Mouse (Mus musculus): ENCODE data around the gene Arfgef2.
A peak's percentile ranks its signal among the peaks of the same experiment; 100 is the strongest.

Gene Arfgef2

DNA sequence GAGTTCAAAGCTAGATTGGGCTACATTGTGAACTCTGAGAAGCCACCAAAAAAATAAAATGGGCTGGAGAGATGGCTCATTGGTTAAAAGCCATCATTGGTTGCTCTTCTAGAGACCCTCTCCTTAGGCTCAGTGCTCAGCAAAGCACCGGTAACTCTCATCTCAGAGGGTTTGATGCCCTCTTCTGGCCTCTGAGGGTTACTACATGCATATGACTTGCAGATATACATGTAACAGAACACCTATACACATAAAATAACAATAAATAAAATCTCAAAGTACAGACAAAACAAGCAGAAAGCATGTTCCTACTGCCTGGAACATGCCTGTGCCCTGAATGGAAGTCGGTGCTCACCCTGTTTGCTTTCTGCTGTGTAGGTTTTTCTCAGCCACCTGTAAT, 51.7 kb downstream of the Arfgef2 start:
- no peak for DNase-seq (ENCODE audit: low spot score in 2 of 2)

DNA sequence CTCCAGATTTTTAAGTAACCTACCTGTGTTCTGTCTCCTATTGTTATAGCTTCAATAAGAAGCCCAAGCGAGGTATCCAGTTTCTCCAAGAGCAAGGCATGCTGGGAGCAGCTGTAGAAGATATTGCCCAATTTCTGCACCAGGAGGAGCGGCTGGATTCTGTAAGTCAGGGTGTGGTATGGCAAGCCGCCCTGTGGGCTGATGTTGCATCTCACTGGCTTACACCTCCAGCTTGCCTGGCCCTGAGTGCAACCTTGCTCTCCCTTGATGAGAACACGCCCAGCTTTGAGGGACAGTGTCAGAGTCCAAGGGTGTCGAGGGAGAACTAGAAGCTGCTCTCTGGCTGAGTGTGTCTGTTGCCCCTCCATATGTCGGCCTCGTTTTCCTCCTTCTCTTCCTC, 53.8 kb downstream of the Arfgef2 start:
- DNase-seq (ENCODE audit: low spot score in 2 of 2): no peak

GRCm38 (mm10) chr2:166862505-166862904, 57.1 kb downstream of the Arfgef2 start:
- no peak for DNase-seq (ENCODE audit: low spot score in 2 of 2)

DNA sequence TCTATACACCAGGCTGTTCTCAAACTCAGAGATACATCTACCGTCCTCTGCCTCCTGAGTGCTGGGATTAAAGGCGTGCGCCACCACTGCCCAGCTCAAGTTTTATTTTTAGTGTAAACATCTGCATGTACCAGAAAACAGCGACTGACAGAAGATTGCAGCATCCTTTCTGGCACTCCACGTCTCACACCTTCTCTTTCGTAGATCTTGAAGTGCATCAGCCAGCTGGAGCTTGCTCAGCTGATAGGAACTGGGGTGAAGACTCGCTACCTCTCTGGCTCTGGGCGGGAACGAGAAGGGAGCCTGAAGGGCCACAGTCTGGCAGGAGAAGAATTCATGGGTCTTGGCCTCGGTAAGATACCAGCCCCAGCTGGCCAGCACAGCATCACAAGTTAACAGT, 60.1 kb downstream of the Arfgef2 start:
- no peak for DNase-seq (ENCODE audit: low spot score in 2 of 2)

GRCm38 (mm10) chr2:166870271-166870865, 65.0 kb downstream of the Arfgef2 start:
- no peak for DNase-seq (ENCODE audit: low spot score in 2 of 2)

GRCm38 (mm10) chr2:166870899-166871298, 65.5 kb downstream of the Arfgef2 start:
- no peak for DNase-seq (ENCODE audit: low spot score in 2 of 2)

- peak; percentile 29 to 45 for DNase-seq (ENCODE audit: low spot score in 2 of 2)
Observed at GRCm38 (mm10) chr2:166874675-166875280, 69.4 kb downstream of the Arfgef2 start.

DNA sequence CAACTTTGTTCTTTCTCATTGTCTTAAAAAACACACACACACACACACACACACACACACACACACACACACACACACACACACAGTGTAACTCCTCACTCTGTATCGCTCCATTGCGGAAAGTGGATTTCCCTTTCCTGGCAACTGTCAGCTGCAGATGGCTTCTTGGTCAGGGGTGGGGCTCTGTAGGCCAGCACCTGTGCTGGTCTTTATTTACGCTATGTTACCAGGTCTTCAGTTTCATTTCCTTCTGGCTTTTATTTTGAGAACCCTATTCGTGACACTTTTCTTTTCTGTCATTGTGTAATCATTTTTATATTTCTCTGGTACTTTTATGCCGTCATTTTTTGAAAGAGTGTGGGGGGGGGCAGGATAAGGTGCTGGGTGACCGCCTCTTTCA, 70.2 kb downstream of the Arfgef2 start:
- peak; percentile 67 to 72 for DNase-seq (ENCODE audit: low spot score in 2 of 2)

DNA sequence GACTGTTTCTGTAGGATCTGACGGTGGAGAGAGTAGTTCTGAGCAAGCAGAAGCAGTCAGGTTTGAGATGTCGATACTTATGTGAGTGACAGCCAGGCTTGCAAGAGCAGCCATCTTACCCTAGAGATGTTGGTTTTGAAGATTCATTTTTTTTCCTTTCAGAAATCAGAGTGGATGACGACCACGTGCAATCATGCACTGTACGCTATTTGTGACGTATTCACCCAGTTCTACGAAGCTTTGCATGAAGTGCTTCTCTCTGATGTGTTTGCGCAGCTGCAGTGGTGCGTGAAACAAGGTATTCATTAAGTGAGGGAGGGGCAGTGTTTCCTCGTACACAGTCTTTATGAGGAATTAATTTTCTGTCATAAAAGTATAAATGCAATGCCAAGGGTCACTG, 70.9 kb downstream of the Arfgef2 start:
- DNase-seq (ENCODE audit: low spot score in 2 of 2): peak; percentile 29 to 39

GRCm38 (mm10) chr2:166885066-166885465, 79.7 kb downstream of the Arfgef2 start:
- DNase-seq (ENCODE audit: low spot score in 2 of 2): no peak

DNA sequence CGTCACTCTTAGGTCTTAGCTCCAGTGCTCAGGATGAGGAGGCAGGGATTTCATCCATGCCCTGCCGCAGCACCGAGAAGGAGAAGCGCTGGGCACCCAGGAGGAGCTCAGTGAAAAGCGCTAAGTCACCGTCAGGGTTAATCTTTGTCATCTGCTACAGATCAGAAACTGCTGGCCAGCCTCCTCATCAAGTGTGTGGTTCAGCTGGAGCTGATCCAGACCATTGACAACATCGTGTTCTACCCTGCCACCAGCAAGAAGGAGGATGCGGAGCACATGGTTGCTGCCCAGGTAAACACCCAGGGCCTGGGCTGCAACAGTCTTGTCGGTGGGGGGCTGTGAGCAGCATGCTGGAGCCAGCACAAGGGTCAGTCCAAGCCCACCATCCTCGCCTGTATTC, 80.2 kb downstream of the Arfgef2 start:
- DNase-seq (ENCODE audit: low spot score in 2 of 2): no peak

GRCm38 (mm10) chr2:166886231-166886630, 80.8 kb downstream of the Arfgef2 start:
- DNase-seq (ENCODE audit: low spot score in 2 of 2): no peak

DNA sequence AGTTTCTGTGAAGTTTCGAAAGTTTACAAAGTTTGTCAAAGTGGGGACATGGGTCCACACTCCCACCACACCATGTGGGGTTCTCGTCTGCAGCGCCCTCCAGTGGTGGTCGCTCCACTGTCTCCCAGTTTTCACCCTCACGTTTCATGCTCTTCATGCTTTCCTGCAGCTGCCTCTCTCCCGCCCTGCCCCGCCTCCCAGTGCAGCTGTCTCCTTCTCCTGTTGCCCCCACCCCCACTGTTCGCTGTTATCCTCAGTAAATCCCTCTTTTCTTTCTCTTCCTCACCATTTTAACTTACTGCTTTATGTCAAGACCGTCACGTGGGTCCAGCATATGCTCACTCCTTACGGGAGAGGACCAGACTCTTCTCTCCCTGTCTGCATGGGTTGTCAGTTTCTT, 82.4 kb downstream of the Arfgef2 start:
- DNase-seq (ENCODE audit: low spot score in 2 of 2): no peak

DNA sequence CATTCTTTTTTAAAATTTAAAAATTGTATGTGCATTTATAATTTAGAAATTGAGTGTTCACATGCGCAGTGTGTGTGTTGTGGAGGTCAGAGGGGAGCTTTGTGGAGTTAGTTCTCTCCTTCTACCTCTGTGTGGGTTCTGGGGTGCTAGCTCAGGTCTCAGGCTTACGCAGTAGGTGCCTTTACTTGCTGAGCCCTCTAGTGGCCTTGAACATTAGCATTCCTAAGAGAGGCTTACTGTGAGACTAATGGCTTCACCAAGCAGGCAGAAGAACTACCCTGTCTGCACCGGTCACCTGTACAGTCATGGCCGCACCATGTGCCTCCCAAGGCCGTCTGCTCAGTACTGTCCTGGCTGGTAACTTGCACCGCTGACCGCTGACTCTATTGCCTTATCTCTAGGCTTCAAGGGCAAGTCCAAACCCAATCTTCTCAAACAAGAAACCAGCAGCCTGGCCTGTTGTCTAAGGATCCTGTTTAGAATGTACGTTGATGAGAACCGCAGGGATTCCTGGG, 86.0 kb downstream of the Arfgef2 start:
- DNase-seq (ENCODE audit: low spot score in 2 of 2): no peak

DNA sequence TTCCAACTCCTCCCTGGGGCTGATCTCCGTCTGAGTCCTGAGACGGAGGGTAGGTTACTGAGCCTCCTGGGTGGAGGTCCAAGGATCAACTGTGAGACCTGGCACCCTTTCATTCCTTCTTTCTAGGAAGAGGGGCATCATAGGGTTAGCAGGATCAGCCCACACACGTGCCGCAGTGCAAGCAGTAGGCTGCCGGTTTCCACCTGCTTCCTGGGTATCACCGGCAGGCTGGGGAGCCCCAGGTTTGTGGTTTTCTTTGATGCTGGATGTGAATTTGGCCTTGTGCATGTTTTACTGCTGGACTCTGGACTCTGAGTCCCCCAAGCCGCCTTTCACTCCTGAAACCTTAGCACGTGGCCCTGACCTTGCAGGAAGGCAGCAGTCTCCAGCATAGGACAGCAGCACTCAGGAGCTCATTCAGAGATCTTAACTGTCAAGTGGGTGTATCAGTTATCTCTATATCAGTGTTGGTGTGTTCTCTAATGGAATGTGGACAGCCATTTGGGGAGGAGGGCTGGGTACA, 86.8 kb downstream of the Arfgef2 start:
- DNase-seq (ENCODE audit: low spot score in 2 of 2): no peak

DNA sequence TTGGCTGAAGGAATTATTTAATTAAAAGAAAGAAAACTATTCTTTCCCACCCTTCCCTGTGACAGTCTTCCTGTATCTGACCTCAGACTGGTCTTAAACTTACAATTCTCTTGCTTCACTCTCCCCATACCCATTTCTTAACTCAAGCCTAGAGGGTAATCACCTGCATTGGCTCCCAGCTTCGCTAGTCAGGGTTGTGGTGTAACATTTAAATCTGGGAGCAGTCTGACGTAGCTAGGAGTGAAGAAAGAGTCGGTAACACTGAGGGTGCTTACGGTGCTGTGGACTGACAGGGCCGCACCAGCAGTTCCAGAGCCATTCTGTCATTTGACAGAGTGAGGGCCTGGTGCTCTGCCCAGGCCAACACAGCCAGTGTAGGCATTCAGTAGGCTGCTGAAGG, 87.6 kb downstream of the Arfgef2 start:
- DNase-seq (ENCODE audit: low spot score in 2 of 2): no peak

GRCm38 (mm10) chr2:166896368-166896767, 91.0 kb downstream of the Arfgef2 start:
- DNase-seq (ENCODE audit: low spot score in 2 of 2): no peak

DNA sequence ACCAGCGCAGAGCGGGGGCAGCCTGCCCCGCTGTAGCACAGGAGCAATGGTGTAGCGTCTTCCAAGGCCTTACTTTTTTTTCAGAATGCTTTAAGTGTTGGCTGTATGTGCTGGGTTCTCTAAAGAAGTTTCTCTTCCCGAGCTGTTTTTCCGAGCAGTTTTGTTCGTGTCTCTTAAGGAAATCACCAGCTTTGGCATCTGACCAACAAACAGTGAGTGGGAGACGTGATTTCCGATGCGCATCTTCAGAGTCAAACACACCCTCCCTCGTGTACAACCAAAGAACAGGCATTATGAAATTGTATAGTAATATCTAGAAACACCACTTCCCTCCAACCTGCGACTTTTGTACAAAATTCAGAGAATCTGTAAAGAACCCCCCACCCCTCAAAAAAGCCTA, 91.6 kb downstream of the Arfgef2 start:
- no peak for DNase-seq (ENCODE audit: low spot score in 2 of 2)

DNA sequence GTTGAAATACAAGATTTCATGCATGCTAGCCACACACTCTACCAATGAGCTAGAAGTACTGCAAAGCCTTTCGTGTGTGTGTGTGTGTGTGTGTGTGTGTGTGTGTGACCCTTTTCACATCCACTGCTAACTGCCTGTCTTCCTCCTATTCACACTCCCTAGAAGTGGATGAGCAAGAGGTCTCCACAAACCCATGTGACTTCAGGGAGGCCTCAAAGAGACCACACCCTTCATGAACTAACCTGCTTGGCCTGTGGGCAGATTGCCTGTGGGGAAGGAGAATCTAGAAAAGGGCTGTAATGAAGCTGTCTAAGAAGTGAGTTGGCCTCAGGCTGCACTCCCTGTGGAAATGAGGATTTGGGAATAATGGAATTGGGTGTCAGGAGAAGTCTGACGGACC, 93.8 kb downstream of the Arfgef2 start:
- no peak for DNase-seq (ENCODE audit: low spot score in 2 of 2)

GRCm38 (mm10) chr2:166899746-166900145, 94.4 kb downstream of the Arfgef2 start:
- no peak for DNase-seq (ENCODE audit: low spot score in 2 of 2)

DNA sequence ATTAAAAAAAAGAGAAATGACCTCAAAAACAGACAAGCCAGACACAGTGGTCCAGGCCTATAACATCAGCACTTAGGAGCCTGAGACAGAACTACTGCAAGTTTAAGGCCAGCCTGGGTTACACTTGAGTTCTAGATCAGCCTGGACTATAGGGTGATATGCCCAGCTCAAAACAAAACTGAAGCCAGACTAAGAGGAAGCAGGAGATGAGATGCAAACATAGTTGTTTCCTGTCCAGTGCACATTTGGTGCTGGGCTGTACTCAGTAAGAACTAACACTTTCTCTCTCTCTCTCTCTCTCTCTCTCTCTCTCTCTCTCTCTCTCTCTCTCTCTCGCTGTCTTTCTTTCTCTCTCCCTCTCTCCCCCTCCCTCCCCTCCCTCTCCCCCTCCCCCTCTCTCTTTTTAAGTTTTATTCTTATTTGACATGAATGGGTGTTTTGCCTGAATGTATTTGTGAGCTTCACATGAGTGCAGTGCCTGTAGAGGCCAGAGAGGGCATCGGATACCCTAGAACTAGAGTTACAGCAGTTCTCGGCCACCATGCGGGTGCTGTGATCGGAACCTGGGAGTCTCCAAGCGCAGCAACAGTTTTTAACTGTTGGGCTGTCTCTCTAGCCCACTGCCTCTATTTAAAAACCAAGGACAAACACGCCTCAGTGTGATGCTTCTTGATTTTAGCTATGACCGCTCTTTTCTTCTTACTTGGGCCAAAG, 95.6 kb downstream of the Arfgef2 start:
- peak; percentile 50 for DNase-seq (ENCODE audit: low spot score in 2 of 2)

DNA sequence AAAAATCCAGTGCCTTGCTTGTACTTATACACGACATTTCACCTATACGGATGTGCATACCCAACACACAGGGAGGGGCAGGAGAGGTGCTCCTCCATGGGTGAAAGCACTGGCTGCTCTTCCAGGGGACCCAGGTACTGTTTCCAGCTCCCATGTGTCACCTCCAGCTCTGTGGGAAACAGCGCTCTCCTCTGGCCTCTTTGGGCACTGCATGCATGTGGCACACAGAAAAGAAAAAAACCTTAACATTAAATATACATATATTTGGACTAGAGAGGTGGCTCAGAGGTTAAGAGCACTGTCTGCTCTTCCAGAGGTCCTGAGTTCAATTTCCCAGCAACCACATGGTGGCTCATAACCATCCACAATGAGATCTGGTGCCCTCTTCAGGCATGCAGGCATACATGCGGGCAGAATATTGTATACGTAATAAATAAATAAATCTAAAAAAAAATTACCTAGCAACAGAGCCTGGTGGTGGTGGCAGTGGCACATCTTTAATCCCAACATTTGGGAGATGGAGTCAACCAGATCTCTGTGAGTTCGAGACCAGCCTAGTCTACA, 98.4 kb downstream of the Arfgef2 start:
- no peak for DNase-seq (ENCODE audit: low spot score in 2 of 2)
